Mouse (Mus musculus) hindbrain, embryonic 13.5 days (tissue): ENCODE measurements at regions not wholly inside any gene's neighbourhood (a gene's known extent, or its start where the extent isn't known, plus 50 kb on each side); places are given as distances from the start of the nearest gene placed in this dataset.

Source experiments
- ATAC-seq: fragments of 200-750 bp; cut with Nextera tagmentation; 2 replicates; pipeline ENCODE4 v1.8.0; 2017; ENCODE audit warnings: moderate TSS enrichment; ENCODE audit not compliant: low FRiP score
- H3K27ac ChIP-seq: fragments of 300-500 bp; sonication (generic); 2 replicates; pipeline ENCODE4 v1.5.1; 2015; ENCODE audit warnings: inconsistent platforms, mild to moderate bottlenecking, moderate library complexity
- H3K27me3 ChIP-seq: fragments of 300-500 bp; sonication (generic); 2 replicates; pipeline ENCODE4 v1.6.1; 2015; ENCODE audit warnings: mild to moderate bottlenecking, inconsistent platforms
- H3K36me3 ChIP-seq: fragments of 300-500 bp; sonication (generic); 2 replicates; pipeline ENCODE4 v1.6.1; 2015; ENCODE audit warnings: mild to moderate bottlenecking, inconsistent platforms
- H3K4me1 ChIP-seq: fragments of 300-500 bp; sonication (generic); replicated peaks from 2 replicates; pipeline ENCODE4 v1.6.1; 2015; ENCODE audit warnings: inconsistent platforms
- H3K4me2 ChIP-seq: fragments of 300-500 bp; sonication (generic); 2 replicates; pipeline ENCODE4 v1.6.1; 2015; ENCODE audit warnings: inconsistent platforms, mild to moderate bottlenecking, moderate library complexity
- H3K4me3 ChIP-seq: fragments of 300-500 bp; sonication (generic); 2 replicates; pipeline ENCODE4 v1.5.1; 2015; ENCODE audit warnings: mild to moderate bottlenecking, inconsistent platforms
- H3K9ac ChIP-seq: fragments of 300-500 bp; sonication (generic); 2 replicates; pipeline ENCODE4 v1.6.1; 2015; ENCODE audit warnings: mild to moderate bottlenecking, inconsistent platforms
- H3K9me3 ChIP-seq: fragments of 300-500 bp; sonication (generic); 2 replicates; pipeline ENCODE4 v1.6.1; 2016; ENCODE audit warnings: inconsistent platforms
- WGBS: fragments of 180-500 bp; shearing (Covaris S2); methylation state at CpG from one replicate; pipeline ENCODE4 v1.1.7; 2015; 5-methylcytosine and 5-hydroxymethylcytosine counted together

- Histone ChIP-seq H3K4me3 (no peak overlapping the region), H3K36me3 (no peaks in the 10 kb centered on the region), H3K9ac (no peak overlapping the region), H3K27ac (no peak overlapping the region), H3K27me3 (no peaks in the 10 kb centered on the region), H3K4me1 (no peaks in the 10 kb centered on the region), H3K4me2 (no peak overlapping the region), H3K9me3 (no peaks in the 10 kb centered on the region)
- no peak for ATAC-seq
- 89% methylated on average over 1 of the region's 1 CpGs for WGBS
Observed at GRCm38 (mm10) chr4:75713960-75714359, 435.9 kb upstream of the Dmac1 start.

DNA sequence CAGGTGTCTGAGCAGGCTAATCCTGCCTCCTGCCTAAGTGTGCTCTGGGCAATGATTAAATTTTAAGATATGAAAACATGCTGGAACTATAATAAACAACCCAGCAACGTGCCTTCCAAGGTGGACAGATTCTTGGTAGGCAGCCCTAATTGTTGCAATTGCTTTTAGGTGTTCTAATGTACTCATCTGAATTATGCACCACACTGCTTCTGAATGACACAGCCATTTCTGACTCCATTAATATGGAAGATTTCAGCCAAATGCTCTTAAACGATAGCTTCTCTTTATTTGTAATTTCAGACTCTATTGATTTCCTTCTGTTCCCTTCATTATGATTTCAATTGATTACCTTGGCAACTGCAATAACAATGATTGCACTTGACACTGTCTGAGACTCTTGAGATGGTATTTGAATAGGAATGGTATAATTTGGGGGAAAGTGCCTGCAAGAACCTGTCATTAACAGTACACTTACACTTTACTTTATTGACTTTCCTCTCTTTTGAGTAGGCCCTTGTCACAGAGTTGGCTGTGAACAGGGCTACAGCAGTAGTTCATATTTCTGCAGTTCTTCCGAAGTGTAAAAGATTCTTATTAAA is 422.8 kb upstream of the Dmac1 start:
- Histone ChIP-seq H3K4me2 (no peak overlapping the region), H3K9ac (no peak overlapping the region), H3K27ac (no peak overlapping the region), H3K4me3 (no peak overlapping the region), H3K9me3 (no peaks in the 10 kb centered on the region), H3K36me3 (no peaks in the 10 kb centered on the region), H3K27me3 (no peaks in the 10 kb centered on the region), H3K4me1 (peaks cover 4% of the 10 kb centered on the region; the same call in 1 of the 2 replicates)
- 56% methylated on average over 3 of the region's 3 CpGs for WGBS
- no peak for ATAC-seq

DNA sequence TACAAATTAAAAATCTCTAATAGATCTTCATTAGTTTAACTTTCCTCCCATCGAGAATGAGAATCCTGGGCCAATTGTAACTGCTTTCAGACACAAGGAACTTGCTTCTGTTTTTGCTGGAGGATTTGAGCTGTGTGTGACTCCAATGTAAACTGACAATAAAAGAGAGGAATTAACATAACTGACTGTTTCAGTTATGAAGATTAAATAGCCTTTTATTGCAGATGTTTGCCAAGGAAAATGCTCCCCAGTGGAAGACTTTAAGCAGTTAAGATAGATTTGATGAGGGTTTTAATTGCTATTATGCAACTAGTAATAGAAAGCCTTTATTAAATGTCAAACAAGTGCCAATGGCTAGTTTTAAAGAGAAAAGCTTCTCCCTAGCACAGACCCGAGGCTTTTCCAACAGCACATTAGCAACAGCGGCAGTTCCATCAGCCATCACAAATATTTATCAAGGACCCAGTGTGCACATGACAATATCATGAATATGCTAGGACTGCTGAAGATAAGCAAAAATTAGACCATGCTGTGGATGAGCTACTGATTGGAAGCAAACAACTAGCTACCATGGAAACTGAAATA is 398.6 kb upstream of the Dmac1 start:
- H3K4me3 ChIP-seq = no peak overlapping the region
- H3K4me2 ChIP-seq = no peak overlapping the region
- no peak for ATAC-seq
- H3K9ac ChIP-seq = no peak overlapping the region
- no peak overlapping the region for H3K27ac ChIP-seq
- WGBS = 64% methylated on average over 3 of the region's 3 CpGs
- H3K4me1 ChIP-seq = no peaks in the 10 kb centered on the region
- H3K27me3 ChIP-seq = no peaks in the 10 kb centered on the region
- H3K9me3 ChIP-seq = no peaks in the 10 kb centered on the region
- H3K36me3 ChIP-seq = no peaks in the 10 kb centered on the region

DNA sequence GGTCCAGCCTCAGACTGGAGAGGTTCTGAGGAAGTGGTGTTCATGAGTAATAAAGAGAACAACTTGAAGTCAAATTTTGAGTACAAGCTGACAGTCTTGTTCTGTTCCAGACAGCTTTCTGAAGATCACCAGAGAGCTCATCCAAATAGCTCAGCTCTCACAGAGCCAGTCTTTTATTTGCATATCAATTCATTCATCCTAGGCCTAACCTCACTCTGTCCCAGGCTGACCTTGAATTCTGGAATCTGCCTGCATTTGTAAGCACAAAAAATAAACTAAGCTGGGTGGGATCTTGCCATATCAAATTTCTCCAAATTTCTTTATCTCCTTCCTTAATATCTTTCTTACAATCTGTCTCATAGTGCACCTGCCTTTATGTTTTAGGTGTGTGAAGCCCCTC is 362.9 kb upstream of the Dmac1 start:
- no peak overlapping the region for H3K4me3 ChIP-seq

DNA sequence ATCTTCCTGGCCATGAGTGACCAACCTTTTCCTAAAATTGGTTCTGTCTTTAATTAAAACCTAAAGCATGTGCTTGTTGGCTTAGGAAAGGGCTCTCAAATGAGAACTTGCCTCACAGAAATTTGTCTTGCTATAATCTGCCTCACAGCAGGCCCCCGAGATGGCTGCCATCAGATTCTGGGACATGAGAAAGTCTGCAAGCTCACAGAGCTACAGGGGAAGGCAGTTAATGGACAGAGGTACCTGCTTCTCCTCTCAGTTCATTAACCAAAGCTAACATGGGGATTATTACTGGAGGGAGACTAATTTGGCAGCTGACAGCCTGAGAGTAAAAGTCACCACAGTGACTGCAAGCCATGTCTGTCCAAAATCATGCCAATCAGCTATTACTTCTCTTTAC is 358.5 kb upstream of the Dmac1 start:
- Histone ChIP-seq H3K9me3 (no peaks in the 10 kb centered on the region), H3K4me2 (no peak overlapping the region), H3K9ac (no peak overlapping the region), H3K4me3 (no peak overlapping the region), H3K4me1 (no peaks in the 10 kb centered on the region), H3K36me3 (no peaks in the 10 kb centered on the region), H3K27me3 (no peaks in the 10 kb centered on the region), H3K27ac (no peak overlapping the region)
- no peak for ATAC-seq
- WGBS = 66% methylated on average over 1 of the region's 1 CpGs

More for the DNA sequence above, 362.9 kb upstream of the Dmac1 start:
- no peaks in the 10 kb centered on the region for H3K27me3 ChIP-seq
- H3K4me2 ChIP-seq = no peak overlapping the region
- H3K36me3 ChIP-seq = no peaks in the 10 kb centered on the region
- ATAC-seq = no peak
- no peak overlapping the region for H3K27ac ChIP-seq
- no peak overlapping the region for H3K9ac ChIP-seq
- no peaks in the 10 kb centered on the region for H3K9me3 ChIP-seq
- no peaks in the 10 kb centered on the region for H3K4me1 ChIP-seq

- no peak for ATAC-seq
- no peak overlapping the region for H3K4me2 ChIP-seq
- no peaks in the 10 kb centered on the region for H3K36me3 ChIP-seq
- no peak overlapping the region for H3K4me3 ChIP-seq
- no peak overlapping the region for H3K9ac ChIP-seq
- H3K27ac ChIP-seq = no peak overlapping the region
- H3K27me3 ChIP-seq = no peaks in the 10 kb centered on the region
- WGBS = 87% methylated on average over 3 of the region's 3 CpGs
- H3K4me1 ChIP-seq = no peaks in the 10 kb centered on the region
- H3K9me3 ChIP-seq = no peaks in the 10 kb centered on the region
Observed at GRCm38 (mm10) chr4:75589901-75590300, 311.8 kb upstream of the Dmac1 start.

DNA sequence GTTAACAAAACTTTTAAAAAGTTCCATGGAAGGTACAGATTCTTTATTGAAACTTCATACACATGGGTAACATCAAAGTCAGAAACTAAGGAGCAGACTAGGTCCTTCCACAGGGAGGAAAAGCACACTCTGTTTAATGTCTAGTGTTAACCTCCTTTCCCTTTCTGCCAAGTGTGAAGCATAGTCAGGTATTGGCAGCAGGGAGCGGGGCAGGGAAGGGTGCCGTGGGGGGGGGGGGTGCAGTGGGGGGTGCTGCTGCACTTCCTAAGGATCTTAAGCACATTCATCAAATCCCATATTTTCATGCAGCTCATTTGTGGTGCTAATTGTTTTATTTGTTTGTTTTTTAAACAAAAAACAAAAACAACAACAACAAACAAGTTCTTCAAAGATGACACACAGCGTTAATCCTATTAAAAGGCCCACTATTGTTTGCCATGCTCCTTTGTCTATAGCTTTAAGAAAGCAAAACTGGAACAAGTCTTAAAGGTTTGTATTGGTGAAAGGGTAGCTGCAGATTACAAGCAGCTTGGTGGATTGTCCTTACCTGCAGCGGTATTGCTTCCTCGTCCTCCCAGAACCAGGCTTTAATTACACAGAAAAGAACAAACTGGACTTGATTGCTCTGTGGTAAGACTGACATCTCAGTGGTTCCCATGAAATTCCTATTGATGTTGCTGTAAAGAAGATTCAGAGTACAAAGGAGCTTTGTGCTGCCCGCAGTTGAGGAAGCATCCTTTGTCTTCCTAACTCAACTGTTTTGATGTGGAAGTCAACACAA is 310.2 kb upstream of the Dmac1 start:
- H3K36me3 ChIP-seq = no peaks in the 10 kb centered on the region
- H3K4me2 ChIP-seq = no peak overlapping the region
- no peak for ATAC-seq
- H3K4me3 ChIP-seq = no peak overlapping the region
- H3K4me1 ChIP-seq = no peaks in the 10 kb centered on the region
- H3K27ac ChIP-seq = no peak overlapping the region
- H3K9me3 ChIP-seq = no peaks in the 10 kb centered on the region
- no peaks in the 10 kb centered on the region for H3K27me3 ChIP-seq
- 24% methylated on average over 6 of the region's 6 CpGs for WGBS
- no peak overlapping the region for H3K9ac ChIP-seq

DNA sequence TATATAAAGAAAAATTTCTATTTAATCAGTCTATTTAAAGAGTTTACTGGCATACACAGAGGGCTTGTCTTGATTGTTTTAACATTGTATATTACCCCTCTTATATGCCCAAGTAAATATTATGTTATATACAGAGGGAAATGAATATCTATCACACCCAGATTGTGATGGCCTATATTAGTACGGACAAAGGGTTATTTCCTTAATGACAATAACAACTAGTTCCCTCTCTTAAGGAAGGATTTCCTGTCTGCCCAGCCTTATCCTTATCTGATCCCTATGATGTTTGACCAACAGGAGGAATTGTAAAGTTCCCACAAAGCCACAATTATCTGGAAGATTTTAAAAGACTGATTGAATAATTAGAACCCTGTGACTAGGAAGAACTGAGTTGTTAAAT is 301.8 kb upstream of the Dmac1 start:
- Histone ChIP-seq H3K4me2 (no peak overlapping the region), H3K27ac (no peak overlapping the region), H3K4me1 (no peaks in the 10 kb centered on the region), H3K36me3 (no peaks in the 10 kb centered on the region), H3K27me3 (no peaks in the 10 kb centered on the region), H3K4me3 (no peak overlapping the region), H3K9me3 (no peaks in the 10 kb centered on the region), H3K9ac (no peak overlapping the region)
- 85% methylated on average over 1 of the region's 1 CpGs for WGBS
- no peak for ATAC-seq

DNA sequence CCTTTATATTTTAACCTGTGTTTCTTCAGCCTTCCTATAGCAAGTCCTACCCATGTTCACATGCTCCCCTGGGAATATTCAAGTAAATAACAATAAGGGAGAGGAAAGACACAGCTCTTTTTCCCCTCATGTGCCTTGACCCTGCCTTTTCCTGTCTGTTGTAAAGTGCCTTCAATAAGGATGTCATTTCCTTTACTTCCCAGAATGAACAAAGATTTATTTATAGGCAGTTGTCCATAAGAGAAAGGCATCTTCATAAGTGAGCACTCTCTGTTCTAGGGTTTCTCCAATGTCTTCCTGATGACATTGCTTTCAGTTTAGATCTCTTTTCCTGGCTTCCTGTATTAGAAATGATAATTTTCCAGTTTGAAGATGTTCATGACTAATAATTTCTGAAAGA is 294.5 kb upstream of the Dmac1 start:
- no peak overlapping the region for H3K4me3 ChIP-seq
- no peak overlapping the region for H3K4me2 ChIP-seq
- H3K9me3 ChIP-seq = no peaks in the 10 kb centered on the region
- no peak overlapping the region for H3K9ac ChIP-seq
- no peaks in the 10 kb centered on the region for H3K4me1 ChIP-seq
- no peak for ATAC-seq
- no peaks in the 10 kb centered on the region for H3K36me3 ChIP-seq
- no peak overlapping the region for H3K27ac ChIP-seq
- no peaks in the 10 kb centered on the region for H3K27me3 ChIP-seq

DNA sequence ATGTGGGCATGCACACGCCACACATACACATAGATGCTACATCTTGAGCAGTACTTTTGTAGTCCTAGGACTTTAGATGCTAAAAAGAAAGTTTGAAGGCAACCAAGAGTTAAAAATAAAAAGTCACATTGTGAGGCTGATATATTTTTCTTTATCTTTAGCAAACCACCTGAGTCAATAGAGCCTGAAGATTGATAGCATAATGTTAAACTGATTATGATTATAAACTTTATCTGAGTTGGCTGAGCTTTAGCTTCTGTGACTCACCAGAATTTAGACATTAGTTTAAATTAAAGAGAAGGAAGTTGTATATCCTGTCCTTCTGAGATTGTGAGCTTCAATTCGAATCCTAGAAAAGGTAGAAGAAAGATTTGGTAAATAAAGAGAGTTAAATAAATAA is 289.5 kb upstream of the Dmac1 start:
- WGBS = 92% methylated on average over 2 of the region's 2 CpGs
- Histone ChIP-seq H3K4me1 (peaks cover 1% of the 10 kb centered on the region; the same call in 1 of the 2 replicates), H3K27me3 (no peaks in the 10 kb centered on the region)

GRCm38 (mm10) chr4:75562480-75562879 is 284.4 kb upstream of the Dmac1 start:
- ATAC-seq = peak; percentile 88
- Histone ChIP-seq H3K4me1 (peaks cover 5% of the 10 kb centered on the region; the same call in 1 of the 2 replicates), H3K27ac (no peak overlapping the region), H3K36me3 (no peaks in the 10 kb centered on the region), H3K9me3 (no peaks in the 10 kb centered on the region), H3K4me3 (no peak overlapping the region), H3K9ac (no peak overlapping the region), H3K4me2 (no peak overlapping the region), H3K27me3 (no peaks in the 10 kb centered on the region)
- WGBS = 7% methylated on average over 4 of the region's 4 CpGs

More for the DNA sequence above, 289.5 kb upstream of the Dmac1 start:
- ATAC-seq = no peak
- H3K4me3 ChIP-seq = no peak overlapping the region
- no peak overlapping the region for H3K9ac ChIP-seq
- H3K9me3 ChIP-seq = no peaks in the 10 kb centered on the region
- H3K36me3 ChIP-seq = no peaks in the 10 kb centered on the region
- no peak overlapping the region for H3K4me2 ChIP-seq
- no peak overlapping the region for H3K27ac ChIP-seq

- H3K4me1 ChIP-seq = peaks cover 5% of the 10 kb centered on the region; the same call in 1 of the 2 replicates
- ATAC-seq = peak; percentile 94
- WGBS = 16% methylated on average over 1 of the region's 1 CpGs
- H3K9me3 ChIP-seq = no peaks in the 10 kb centered on the region
- no peak overlapping the region for H3K9ac ChIP-seq
- H3K4me2 ChIP-seq = no peak overlapping the region
- H3K36me3 ChIP-seq = no peaks in the 10 kb centered on the region
- no peak overlapping the region for H3K27ac ChIP-seq
- H3K4me3 ChIP-seq = no peak overlapping the region
- H3K27me3 ChIP-seq = no peaks in the 10 kb centered on the region
Observed at GRCm38 (mm10) chr4:75561792-75562191, 283.7 kb upstream of the Dmac1 start.

- 89% methylated on average over 2 of the region's 2 CpGs for WGBS
- Histone ChIP-seq H3K4me2 (no peak overlapping the region), H3K36me3 (no peaks in the 10 kb centered on the region), H3K4me3 (no peak overlapping the region), H3K9me3 (no peaks in the 10 kb centered on the region), H3K27ac (no peak overlapping the region), H3K4me1 (no peaks in the 10 kb centered on the region), H3K9ac (no peak overlapping the region), H3K27me3 (no peaks in the 10 kb centered on the region)
- ATAC-seq = no peak
Observed at GRCm38 (mm10) chr4:75537787-75538186, 259.7 kb upstream of the Dmac1 start.
